Mouse (Mus musculus) bone marrow macrophage, adult 2 months (primary cell): ENCODE measurements around the gene Dlx3.

Source experiments
- CTCF ChIP-seq: IDR thresholded peaks from 2 replicates; pipeline ENCODE4 v1.5.1; 2012; ENCODE audit warnings: low read depth, mild to moderate bottlenecking, low read length, moderate library complexity
- POLR2A ChIP-seq: IDR thresholded peaks from 2 replicates; pipeline ENCODE4 v1.6.1; 2012; ENCODE audit warnings: mild to moderate bottlenecking, low read depth, low read length, borderline replicate concordance

- TF ChIP-seq POLR2A: no peak
- TF ChIP-seq CTCF: no peak
Measured at GRCm38 (mm10) chr11:95097889-95098288, 22.0 kb upstream of the Dlx3 start.
